8 mouse cellular contexts compared by ENCODE assay signal in genomic region chr6:39256304-39257103, GRCm38 (mm10). TPM values are rescaled to one million over a fixed set of nuclear protein-coding genes. Genes with fewer than 3 reads are reported as not detected.
A peak's percentile ranks its signal among the peaks of the same experiment; 100 is the strongest.
DNase-seq lines count a peak whose midpoint lies in the region; ATAC-seq and TF ChIP-seq lines count a peak whose summit lies in the region.

No protein-coding gene starts in this region.

- DNase-seq in T-cell, adult 2 months (ENCODE audit: low spot score): peak; percentile 27
- peak; percentile 61 to 65 for DNase-seq in cerebellum, postnatal 14 days
- DNase-seq in gastrocnemius, adult 18-20 months (ENCODE audit: low spot score): peak; percentile 48
- DNase-seq in hindbrain, embryonic 14.5 days (ENCODE audit: low spot score): peak; percentile 77
- DNase-seq in left cerebral cortex, adult 2 months (ENCODE audit: extremely low spot score in 1 of 2, low spot score in 2 of 2): peak; percentile 40 to 51
- DNase-seq in lung, postnatal 25 days (ENCODE audit: low spot score): peak; percentile 65
- peak; percentile 73 to 75 for DNase-seq in right cerebral cortex, postnatal 10 days (ENCODE audit: low spot score in 2 of 2)
- no peak for DNase-seq in Muller cell, postnatal 12 days (ENCODE audit: inconsistent ontology term)

- peak overlapping the region; percentile 77 for H3K4me2 ChIP-seq in hindbrain, embryonic 14.5 days (replicated peaks)

- no peaks in the 10 kb centered on the region for H3K9me3 ChIP-seq in hindbrain, embryonic 14.5 days (ENCODE audit: control insufficient read depth, low read length)

- intact Hi-C loops in left cerebral cortex, adult 2 months (cut with DNase I): loop anchor here (1.0 kb wide), 1 partner anchor 51 kb away; no protein-coding TSS in a partner anchor

- no peak for TF ChIP-seq CTCF in left cerebral cortex, adult 2 months (IDR thresholded peaks at IDR 0.05)

- H3K27ac ChIP-seq in hindbrain, embryonic 14.5 days: peak overlapping the region; percentile 76
- peak overlapping the region; percentile 69 for H3K27ac ChIP-seq in left cerebral cortex, adult 2 months

- peak overlapping the region; percentile 57 for H3K9ac ChIP-seq in hindbrain, embryonic 14.5 days

- H3K4me1 ChIP-seq in hindbrain, embryonic 14.5 days (replicated peaks; ENCODE audit: control insufficient read depth, insufficient read depth, low read length): peaks cover 6% of the 10 kb centered on the region; the same call in 1 of the 2 replicates

- peak; percentile 91 for ATAC-seq in hindbrain, embryonic 14.5 days (ENCODE audit: low FRiP score)

- H3K4me3 ChIP-seq in hindbrain, embryonic 14.5 days (replicated peaks; ENCODE audit: low read length): peak overlapping the region; percentile 40
- peak overlapping the region; percentile 56 for H3K4me3 ChIP-seq in left cerebral cortex, adult 2 months

- H3K27me3 ChIP-seq in hindbrain, embryonic 14.5 days (ENCODE audit: control insufficient read depth, insufficient read depth, low read length): 0 out of 2 replicates have a peak, but pooled peaks cover 3% of the 10 kb centered on the region

- WGBS in hindbrain, embryonic 14.5 days: 3% methylated on average over 48 of the region's 48 CpGs

- H3K36me3 ChIP-seq in hindbrain, embryonic 14.5 days (replicated peaks; ENCODE audit: control insufficient read depth, insufficient read depth): no peaks in the 10 kb centered on the region

RNA-seq across cellular contexts. Expression of gene Kdm7a, which starts 49.9 kb away (rescaled TPM):
- total RNA-seq in gastrocnemius, adult 18-20 months (2021): 10 to 100 TPM; 25.3 to 26.2 TPM
- 5.5 TPM in 2 replicates for polyA plus RNA-seq in hindbrain, embryonic 14.5 days (2014; fragmentation: Nextera tagmentation; extraction: Ambion mirVana)
- 10 to 100 TPM; 39.5 to 51.5 TPM for total RNA-seq in left cerebral cortex, adult 2 months (2021)
